Comparison of ENCODE assay signal across 8 mouse cellular contexts in the genomic region with DNA sequence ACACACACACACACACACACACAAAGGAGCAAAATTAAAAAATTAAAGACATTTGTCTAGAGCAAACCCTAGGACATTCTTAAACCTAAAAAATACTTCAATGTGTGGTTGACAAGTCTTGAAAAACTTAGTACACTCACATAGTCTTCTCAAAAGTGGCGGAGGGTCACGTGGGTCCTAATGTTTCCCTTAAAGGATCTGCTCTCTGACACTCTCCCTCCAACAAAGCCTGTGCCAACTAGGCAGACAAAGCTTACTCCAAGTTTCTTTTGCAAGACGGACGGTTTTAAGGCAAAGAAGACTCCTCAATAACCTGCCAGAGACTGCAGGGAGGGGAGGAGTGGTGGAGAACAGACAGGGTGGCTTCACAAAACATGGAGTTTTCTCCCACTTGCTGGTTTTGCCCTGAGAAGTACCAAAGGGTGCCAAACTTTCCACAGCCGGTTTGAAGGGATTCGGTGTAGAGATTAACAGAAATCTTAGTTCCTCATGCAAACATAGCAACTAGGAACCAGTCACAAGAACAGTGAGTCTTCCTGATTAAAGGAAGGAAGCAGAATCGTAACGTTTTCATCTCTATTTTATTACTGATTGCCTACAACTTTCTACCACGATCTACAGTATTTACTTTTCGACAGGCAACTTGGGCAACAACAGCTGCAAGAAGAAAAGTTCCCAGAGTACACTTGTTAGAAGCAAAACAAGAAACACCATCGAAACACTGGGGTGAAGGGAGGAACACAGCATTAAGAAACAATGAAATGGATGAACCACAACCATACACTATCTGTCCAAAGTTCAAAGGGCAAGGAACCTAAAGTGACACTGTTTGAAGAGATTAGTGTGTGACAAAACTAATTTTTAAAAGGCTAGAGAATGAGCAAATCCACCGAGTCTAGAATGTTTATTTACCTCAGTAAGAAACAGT. TPM values are rescaled to one million over a fixed set of nuclear protein-coding genes. Genes with fewer than 3 reads are reported as not detected.
DNase-seq lines count a peak whose midpoint lies in the region; ATAC-seq and TF ChIP-seq lines count a peak whose summit lies in the region.

No protein-coding gene starts in this region.

- H3K9me3 ChIP-seq in forebrain, embryonic 11.5 days (ENCODE audit: control insufficient read depth, low read length), result no peaks in the 10 kb centered on the region
- no peaks in the 10 kb centered on the region for H3K9me3 ChIP-seq in forebrain, postnatal 0 days (ENCODE audit: low read length)
- H3K9me3 ChIP-seq in neural tube, embryonic 13.5 days, result no peaks in the 10 kb centered on the region
- no peaks in the 10 kb centered on the region for H3K9me3 ChIP-seq in kidney, embryonic 15.5 days (replicated peaks)
- no peaks in the 10 kb centered on the region for H3K9me3 ChIP-seq in midbrain, embryonic 15.5 days

- intact Hi-C loops in left cerebral cortex, postnatal 36 days (cut with DNase I), result no loop called here

- H3K36me3 ChIP-seq in forebrain, embryonic 11.5 days (ENCODE audit: control insufficient read depth, insufficient read depth, low read length), result no peaks in the 10 kb centered on the region
- H3K36me3 ChIP-seq in forebrain, postnatal 0 days (ENCODE audit: insufficient read depth), result no peaks in the 10 kb centered on the region
- no peaks in the 10 kb centered on the region for H3K36me3 ChIP-seq in neural tube, embryonic 13.5 days
- no peaks in the 10 kb centered on the region for H3K36me3 ChIP-seq in kidney, embryonic 15.5 days
- no peaks in the 10 kb centered on the region for H3K36me3 ChIP-seq in midbrain, embryonic 15.5 days (replicated peaks)

- H3K4me1 ChIP-seq in forebrain, embryonic 11.5 days (replicated peaks; ENCODE audit: control insufficient read depth, insufficient read depth, low read length), result no peaks in the 10 kb centered on the region; the same call in 1 of the 2 replicates
- no peaks in the 10 kb centered on the region for H3K4me1 ChIP-seq in forebrain, postnatal 0 days (ENCODE audit: insufficient read depth)
- H3K4me1 ChIP-seq in neural tube, embryonic 13.5 days (replicated peaks), result peaks cover 9% of the 10 kb centered on the region; the same call in 1 of the 2 replicates
- H3K4me1 ChIP-seq in kidney, embryonic 15.5 days, result peaks cover 18% of the 10 kb centered on the region
- H3K4me1 ChIP-seq in midbrain, embryonic 15.5 days, result 0 out of 2 replicates have a peak, but pooled peaks cover 6% of the 10 kb centered on the region

- 75% methylated on average over 12 of the region's 12 CpGs for WGBS in forebrain, embryonic 11.5 days
- WGBS in forebrain, postnatal 0 days, result 69% methylated on average over 12 of the region's 12 CpGs
- WGBS in neural tube, embryonic 13.5 days, result 75% methylated on average over 12 of the region's 12 CpGs
- WGBS in kidney, embryonic 15.5 days, result 74% methylated on average over 12 of the region's 12 CpGs
- 63% methylated on average over 12 of the region's 12 CpGs for WGBS in midbrain, embryonic 15.5 days

- H3K27me3 ChIP-seq in forebrain, embryonic 11.5 days (ENCODE audit: control insufficient read depth, insufficient read depth, low read length), result no peaks in the 10 kb centered on the region
- H3K27me3 ChIP-seq in forebrain, postnatal 0 days (ENCODE audit: insufficient read depth, low read length), result no peaks in the 10 kb centered on the region
- H3K27me3 ChIP-seq in neural tube, embryonic 13.5 days, result no peaks in the 10 kb centered on the region
- H3K27me3 ChIP-seq in kidney, embryonic 15.5 days, result no peaks in the 10 kb centered on the region
- H3K27me3 ChIP-seq in midbrain, embryonic 15.5 days (replicated peaks), result no peaks in the 10 kb centered on the region

- ATAC-seq in forebrain, embryonic 11.5 days (replicated peaks; ENCODE audit: low FRiP score), result no peak
- no peak for ATAC-seq in forebrain, postnatal 0 days
- ATAC-seq in neural tube, embryonic 13.5 days (ENCODE audit: low read depth), result no peak
- no peak for ATAC-seq in kidney, embryonic 15.5 days (replicated peaks; ENCODE audit: low FRiP score)
- ATAC-seq in midbrain, embryonic 15.5 days (replicated peaks), result no peak
- no peak for ATAC-seq in erythroid progenitor cell, adult 5-6 weeks (replicated peaks; ENCODE audit: low FRiP score, poor library complexity, severe bottlenecking)

- H3K4me3 ChIP-seq in forebrain, embryonic 11.5 days (ENCODE audit: low read depth, low read length), result no peak overlapping the region
- H3K4me3 ChIP-seq in forebrain, postnatal 0 days (ENCODE audit: low read depth, low read length), result no peak overlapping the region
- H3K4me3 ChIP-seq in neural tube, embryonic 13.5 days, result no peak overlapping the region
- H3K4me3 ChIP-seq in kidney, embryonic 15.5 days (replicated peaks), result peak overlapping the region; percentile 75; the same call in 1 of the 2 replicates
- no peak overlapping the region for H3K4me3 ChIP-seq in midbrain, embryonic 15.5 days

- no peak for DNase-seq in forebrain, embryonic 11.5 days (ENCODE audit: low spot score)
- no peak for DNase-seq in forebrain, postnatal 0 days
- no peak for DNase-seq in neural tube, embryonic 10.5 days (ENCODE audit: extremely low spot score, low spot score)
- no peak for DNase-seq in left cerebral cortex, postnatal 36 days (ENCODE audit: low spot score in 2 of 2)

- TF ChIP-seq CTCF in forebrain, postnatal 0 days (IDR thresholded peaks at IDR 0.05; ENCODE audit: low read depth), result no peak

- 0 out of 2 replicates have a peak overlapping the region, but pooled peaks have one; percentile 8 for H3K4me2 ChIP-seq in forebrain, embryonic 11.5 days (ENCODE audit: low read depth, low read length, severe bottlenecking)
- no peak overlapping the region for H3K4me2 ChIP-seq in forebrain, postnatal 0 days (ENCODE audit: low read depth)
- H3K4me2 ChIP-seq in neural tube, embryonic 13.5 days, result peak overlapping the region; percentile 85; the same call in 1 of the 2 replicates
- H3K4me2 ChIP-seq in kidney, embryonic 15.5 days, result peak overlapping the region; percentile 85; the same call in 1 of the 2 replicates
- H3K4me2 ChIP-seq in midbrain, embryonic 15.5 days, result 0 out of 2 replicates have a peak overlapping the region, but pooled peaks have one; percentile 72

- no peak overlapping the region for H3K9ac ChIP-seq in forebrain, embryonic 11.5 days (ENCODE audit: low read length)
- H3K9ac ChIP-seq in forebrain, postnatal 0 days, result no peak overlapping the region
- H3K9ac ChIP-seq in neural tube, embryonic 13.5 days, result no peak overlapping the region
- no peak overlapping the region for H3K9ac ChIP-seq in kidney, embryonic 15.5 days
- no peak overlapping the region for H3K9ac ChIP-seq in midbrain, embryonic 15.5 days

- no peak overlapping the region for H3K27ac ChIP-seq in forebrain, embryonic 11.5 days (ENCODE audit: low read depth, low read length)
- no peak overlapping the region for H3K27ac ChIP-seq in forebrain, postnatal 0 days (ENCODE audit: low read depth, low read length)
- no peak overlapping the region for H3K27ac ChIP-seq in neural tube, embryonic 13.5 days (replicated peaks)
- H3K27ac ChIP-seq in kidney, embryonic 15.5 days, result no peak overlapping the region
- no peak overlapping the region for H3K27ac ChIP-seq in midbrain, embryonic 15.5 days

RNA-seq across cellular contexts. Expression of a gene that starts 1.8 kb away (rescaled TPM):
- polyA plus RNA-seq in forebrain, embryonic 11.5 days (2014; fragmentation: Nextera tagmentation; extraction: Ambion mirVana), result 193 and 208 TPM in 2 replicates
- 108 and 109 TPM in 2 replicates for total RNA-seq in forebrain, postnatal 0 days (2014; rRNA removed)
- polyA plus RNA-seq in forebrain, postnatal 0 days (2015; fragmentation: Nextera tagmentation; extraction: Ambion mirVana), result 137 and 152 TPM in 2 replicates
- polyA plus RNA-seq in neural tube, embryonic 13.5 days (2015; fragmentation: Nextera tagmentation; extraction: Ambion mirVana), result 227 and 231 TPM in 2 replicates
- polyA plus RNA-seq in kidney, embryonic 15.5 days (2015; fragmentation: Nextera tagmentation; extraction: Ambion mirVana), result 169 and 181 TPM in 2 replicates
- 171 and 178 TPM in 2 replicates for polyA plus RNA-seq in midbrain, embryonic 15.5 days (2015; fragmentation: Nextera tagmentation; extraction: Ambion mirVana)
- total RNA-seq in erythroid progenitor cell, adult 5-6 weeks (2015; ENCODE audit: low replicate concordance), result 182 and 220 TPM in 2 replicates
- 162 and 171 TPM in 2 replicates for total RNA-seq in erythroid progenitor cell, adult 5-6 weeks (2017; ENCODE audit: low replicate concordance)
- 10 to 100 TPM; 59.9 to 63.2 TPM for total RNA-seq in left cerebral cortex, postnatal 36 days (2021)
